Mouse (Mus musculus): Measurements from ENCODE around the gene Olfr444. TPM values are rescaled to one million over a fixed set of nuclear protein-coding genes. Genes with fewer than 3 reads are reported as not detected.

Gene Olfr444
- not detected in 2 replicates for polyA plus RNA-seq (2012; rRNA removed)

GRCm38 (mm10) chr6:42948767-42949166 is at the start of gene Olfr444:
Olfr444 (plus strand) TSS chr6:42949067.

DNA sequence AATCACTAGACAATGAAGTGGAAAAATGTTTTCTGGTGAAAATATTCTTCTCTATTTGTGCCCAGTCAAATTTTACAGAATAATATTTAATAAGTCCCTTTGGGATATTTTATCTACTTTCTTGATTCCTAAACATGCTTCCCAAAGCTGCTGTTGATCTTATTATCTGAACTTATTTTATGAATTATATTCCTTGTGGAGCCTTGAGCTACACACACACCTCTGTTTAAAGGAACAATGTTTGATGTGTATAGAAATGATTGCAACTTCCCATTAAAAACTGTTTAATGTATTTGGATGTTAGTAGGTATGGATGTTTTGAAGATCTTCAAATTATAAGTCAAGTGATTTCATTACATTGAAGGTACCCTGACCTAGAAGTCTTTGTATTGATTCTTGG is 40.3 kb upstream of the Olfr444 start, which contains the start of gene Olfr447:
TSS of gene Olfr447 (plus strand) at position 301 of the 400 bp plus-strand sequence.

GRCm38 (mm10) chr6:42921077-42921476 is 27.8 kb upstream of the Olfr444 start, which contains the start of gene Olfr446:
Olfr446 (plus strand) TSS chr6:42921377.

Other genes with a start within 250 kb of the Olfr444 start
- 84.3 and 86.2 TPM in 2 replicates for gene Tcaf1, start 239.0 kb upstream of the Olfr444 start, polyA plus RNA-seq (2012; rRNA removed)
- not detected in 2 replicates for gene Olfr453, start 209.7 kb upstream of the Olfr444 start, polyA plus RNA-seq (2012; rRNA removed)
- gene Olfr38, start 192.7 kb upstream of the Olfr444 start, polyA plus RNA-seq (2012; rRNA removed) = not detected in 2 replicates
- not detected in 2 replicates for gene Olfr452, start 164.0 kb upstream of the Olfr444 start, polyA plus RNA-seq (2012; rRNA removed)
- not detected in 2 replicates for gene Olfr450, start 137.1 kb upstream of the Olfr444 start, polyA plus RNA-seq (2012; rRNA removed)
- gene Olfr449, start 114.7 kb upstream of the Olfr444 start, polyA plus RNA-seq (2012; rRNA removed) = not detected in 2 replicates
- not detected in 2 replicates for gene Olfr448, start 58.6 kb upstream of the Olfr444 start, polyA plus RNA-seq (2012; rRNA removed)
- gene Olfr447, start 40.2 kb upstream of the Olfr444 start, polyA plus RNA-seq (2012; rRNA removed) = not detected in 2 replicates
- not detected in 2 replicates for gene Olfr446, start 27.7 kb upstream of the Olfr444 start, polyA plus RNA-seq (2012; rRNA removed)
- gene Olfr441, start 157.3 kb downstream of the Olfr444 start, polyA plus RNA-seq (2012; rRNA removed) = not detected in 2 replicates
- gene Olfr237-ps1, start 197.5 kb downstream of the Olfr444 start, polyA plus RNA-seq (2012; rRNA removed) = not detected in 2 replicates
- not detected in 2 replicates for gene Olfr437, start 214.2 kb downstream of the Olfr444 start, polyA plus RNA-seq (2012; rRNA removed)
- not detected in 2 replicates for gene Olfr13, start 223.1 kb downstream of the Olfr444 start, polyA plus RNA-seq (2012; rRNA removed)
- not detected in 2 replicates for gene Olfr435, start 248.1 kb downstream of the Olfr444 start, polyA plus RNA-seq (2012; rRNA removed)